Mouse (Mus musculus) right cerebral cortex, postnatal 10 days (tissue): ENCODE data around the gene Adh5.
"Not testable (repeated sequence)": the region's sequence is repeated elsewhere in the genome, so short reads cannot be mapped to it uniquely, and the experiment has no call there.

Experiments used
- DNase-seq, 2 experiments: peaks; one replicate each; pipeline ENCODE4 v3.0.0; 2021; ENCODE audit warnings: low spot score in 2 of 2

The Adh5 gene

GRCm38 (mm10) chr3:138460260-138460659 lies 17.4 kb downstream of the Adh5 start:
- DNase-seq = peak; percentile 53 to 56

GRCm38 (mm10) chr3:138461832-138462231 lies 18.9 kb downstream of the Adh5 start:
- no peak for DNase-seq

DNA sequence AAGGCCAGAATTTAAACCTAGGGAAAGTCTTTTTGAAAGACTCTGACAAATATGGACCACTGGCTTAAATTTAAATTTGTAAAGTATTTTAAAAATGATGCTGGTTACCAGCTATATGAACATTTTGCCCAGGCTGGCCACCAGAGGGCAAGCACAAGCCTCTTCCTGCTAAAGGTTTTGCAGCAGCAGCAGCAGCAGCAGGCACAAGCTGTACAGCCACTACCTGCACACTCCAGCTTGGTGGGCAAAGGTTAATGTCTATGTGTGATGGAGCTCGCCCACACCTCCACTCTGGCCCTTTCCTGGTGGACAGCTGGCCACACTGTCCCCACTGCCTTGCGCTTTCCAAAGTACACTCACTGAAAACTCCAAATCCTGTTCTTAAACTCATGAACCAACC lies 20.2 kb downstream of the Adh5 start:
- peak in 1 of 2 experiments; percentile 58 for DNase-seq

DNA sequence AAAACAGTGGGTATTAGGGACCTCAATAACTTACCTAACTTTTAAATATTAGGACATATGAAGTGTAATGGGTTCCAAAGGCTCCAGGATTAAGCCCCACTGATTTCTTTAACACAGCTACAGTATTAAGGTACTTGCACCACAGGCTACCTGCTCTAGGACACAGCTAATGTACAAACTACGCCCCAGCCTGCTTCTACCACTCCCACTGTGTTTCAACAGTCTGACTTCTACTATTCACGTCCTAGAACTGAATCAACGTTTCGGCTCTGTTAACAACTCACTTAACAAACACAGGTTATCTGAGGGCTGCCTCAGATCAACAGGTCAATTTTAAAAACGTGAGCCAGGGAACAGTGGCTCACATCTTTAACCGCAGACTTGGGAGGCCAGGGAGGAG lies 20.9 kb downstream of the Adh5 start:
- DNase-seq = no peak

DNA sequence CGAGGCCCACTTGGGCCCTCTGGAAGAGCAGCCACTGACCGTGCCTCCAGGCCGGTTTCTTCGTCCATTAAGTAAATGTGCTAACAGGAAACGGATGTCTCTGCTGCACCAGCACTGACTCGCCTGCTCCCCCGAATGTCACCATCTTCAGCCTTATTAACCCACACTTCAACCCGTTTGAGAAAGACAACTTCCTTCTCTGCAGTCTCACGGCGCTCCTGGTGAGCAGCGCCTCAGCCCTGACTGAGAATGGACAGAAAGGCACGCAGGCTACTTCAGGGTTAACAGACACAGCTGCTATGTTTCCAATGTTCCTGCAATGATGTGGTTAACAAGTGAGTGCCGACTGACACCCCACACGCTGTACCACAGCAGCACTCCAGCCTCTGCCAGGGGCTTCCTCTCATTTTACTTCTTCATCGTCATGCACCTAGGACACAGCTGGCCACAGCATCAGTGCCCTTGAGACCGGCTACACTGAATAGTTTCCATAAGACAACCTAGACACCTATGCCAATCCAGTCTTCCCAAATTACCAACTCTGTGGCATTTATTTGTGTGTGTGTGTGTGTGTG lies 21.8 kb downstream of the Adh5 start:
- DNase-seq = no peak

GRCm38 (mm10) chr3:138466656-138467055 lies 23.8 kb downstream of the Adh5 start:
- DNase-seq = not testable (repeated sequence)

DNA sequence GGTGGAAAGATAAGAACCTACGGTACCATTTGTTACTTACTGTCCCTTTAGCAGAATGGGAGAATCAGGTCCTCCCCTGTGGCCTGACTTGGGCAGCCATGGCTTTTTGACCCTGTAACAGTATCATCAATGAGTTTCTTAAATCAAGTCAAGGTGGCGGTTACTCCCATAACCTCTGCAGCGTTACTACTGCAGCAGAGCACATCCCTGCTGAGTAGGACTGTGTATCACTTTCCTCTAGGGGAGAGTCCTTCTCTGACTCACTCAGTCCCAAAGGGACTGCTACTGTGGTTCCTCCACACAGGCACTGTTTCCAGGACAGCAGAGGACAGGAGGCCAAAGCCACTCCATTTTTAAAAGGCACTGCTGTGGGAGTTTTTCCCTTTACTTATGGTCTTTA lies 28.2 kb downstream of the Adh5 start:
- no peak for DNase-seq

- DNase-seq = no peak
These were observed 36.6 kb downstream of the Adh5 start for GRCm38 (mm10) chr3:138479489-138479888.

DNA sequence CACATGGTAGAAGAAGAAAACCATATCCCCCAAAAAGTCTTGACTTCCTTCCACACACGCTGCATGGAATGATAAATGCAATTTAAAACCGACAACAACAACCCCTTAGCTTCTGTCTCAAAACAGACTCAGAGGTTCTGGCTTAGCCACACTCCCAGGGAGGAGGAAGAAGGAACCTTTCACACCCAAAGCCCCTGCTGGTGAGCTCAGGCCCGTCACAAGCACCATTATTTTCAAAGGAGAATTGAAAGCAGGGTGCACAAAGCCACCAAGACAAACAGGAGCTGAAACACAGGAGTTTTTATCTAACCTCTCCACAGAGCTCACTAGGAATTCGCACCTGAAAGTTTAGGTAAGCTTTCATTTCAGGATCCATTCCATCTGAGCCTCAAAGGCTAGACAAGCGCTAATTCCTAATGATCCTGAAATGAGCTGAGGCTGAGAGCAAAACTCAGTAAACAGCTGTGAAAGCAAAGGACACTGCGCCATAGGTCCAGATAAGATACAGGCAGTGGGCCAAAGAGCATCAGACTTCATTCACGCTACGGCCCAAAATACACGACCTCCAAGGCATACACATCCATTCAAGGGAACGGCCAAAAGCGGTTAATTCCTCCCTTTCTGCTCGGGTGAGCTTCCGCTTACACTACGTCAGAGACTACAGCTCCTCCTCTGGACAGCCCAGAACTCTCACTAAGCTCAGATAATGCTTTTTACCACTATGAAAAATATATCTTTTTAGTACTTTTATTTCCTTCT lies 38.8 kb downstream of the Adh5 start:
- no peak for DNase-seq

DNA sequence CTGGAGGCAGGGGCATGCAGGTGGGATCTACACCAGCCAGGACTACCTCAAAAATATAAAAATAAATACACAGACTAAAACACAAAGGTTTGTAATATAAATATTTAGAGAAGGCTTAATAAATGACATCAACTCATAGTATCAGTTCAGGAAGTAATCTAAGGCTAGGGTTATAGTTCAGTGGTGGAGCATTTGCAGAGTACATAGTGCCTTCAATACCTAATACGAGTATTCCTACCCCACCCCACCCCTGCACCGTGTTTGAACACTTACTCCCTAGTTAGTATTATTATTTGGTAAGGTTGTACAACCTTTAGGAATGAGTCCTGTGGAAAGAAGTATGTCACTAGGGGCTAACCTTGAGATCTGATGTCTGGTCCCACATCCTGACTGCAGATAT lies 40.3 kb downstream of the Adh5 start:
- no peak for DNase-seq

GRCm38 (mm10) chr3:138488584-138489326 lies 45.9 kb downstream of the Adh5 start:
- peak in 1 of 2 experiments; percentile 60 for DNase-seq

DNA sequence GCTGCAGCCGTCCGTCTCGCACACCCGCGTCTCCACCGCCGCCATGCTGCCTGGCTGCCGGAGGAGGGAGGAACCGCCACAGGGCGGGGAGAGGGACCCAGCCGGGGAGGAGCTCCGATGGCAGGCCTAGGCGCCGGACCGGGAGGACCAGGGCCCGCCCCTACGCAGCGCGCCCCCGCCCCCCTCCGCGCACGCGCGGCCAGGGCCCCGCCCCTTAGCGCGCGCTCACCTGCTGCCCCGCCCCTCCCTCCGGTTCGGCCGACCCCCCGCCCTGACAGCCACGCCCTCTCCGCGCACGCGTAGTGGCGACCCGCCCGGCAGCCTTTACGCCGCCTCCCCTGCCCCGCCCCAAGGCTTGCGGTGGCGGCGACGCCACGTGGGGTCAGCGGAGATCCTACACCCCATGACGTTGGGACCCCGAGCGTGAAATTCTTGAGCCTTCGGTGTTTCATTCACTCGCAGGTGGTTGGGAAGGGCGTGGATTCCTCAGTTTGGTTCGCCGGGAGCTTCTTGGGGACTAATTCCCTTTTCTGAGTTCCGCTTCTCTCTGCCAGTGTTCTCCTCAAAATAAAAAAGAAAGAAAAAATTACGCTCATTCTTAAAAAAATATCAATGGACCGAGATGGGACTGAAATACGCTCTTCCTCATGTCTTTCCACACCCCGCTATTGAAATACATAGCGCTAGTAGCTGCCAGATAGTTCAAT lies 46.6 kb downstream of the Adh5 start, which contains the start of gene Metap1:
Gene Metap1 (minus strand): TSS at position 189 of the 707 bp plus-strand sequence.
- DNase-seq = peak; percentile 95 to 96

- peak in 1 of 2 experiments; percentile 36 for DNase-seq
These were observed 47.1 kb downstream of the Adh5 start for GRCm38 (mm10) chr3:138490034-138490337.

DNA sequence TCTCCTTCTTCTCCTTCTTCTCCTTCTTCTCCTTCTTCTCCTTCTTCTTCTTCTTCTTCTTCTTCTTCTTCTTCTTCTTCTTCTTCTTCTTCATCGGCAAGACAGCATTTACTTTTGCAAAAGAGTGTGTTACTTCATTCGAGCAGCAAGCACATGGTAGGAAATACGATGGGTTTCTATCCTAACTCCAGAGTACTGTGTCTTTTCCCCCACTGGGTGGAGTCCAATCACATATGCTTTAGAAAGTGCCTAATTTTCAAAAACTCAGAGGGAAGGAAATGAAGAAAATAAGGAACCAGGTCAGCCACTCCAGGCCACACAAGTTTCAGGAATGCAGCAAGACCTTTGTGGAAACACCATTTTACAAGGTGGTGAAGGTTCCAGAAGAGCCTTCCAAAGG lies 50.8 kb downstream of the Adh5 start:
- no peak for DNase-seq

DNA sequence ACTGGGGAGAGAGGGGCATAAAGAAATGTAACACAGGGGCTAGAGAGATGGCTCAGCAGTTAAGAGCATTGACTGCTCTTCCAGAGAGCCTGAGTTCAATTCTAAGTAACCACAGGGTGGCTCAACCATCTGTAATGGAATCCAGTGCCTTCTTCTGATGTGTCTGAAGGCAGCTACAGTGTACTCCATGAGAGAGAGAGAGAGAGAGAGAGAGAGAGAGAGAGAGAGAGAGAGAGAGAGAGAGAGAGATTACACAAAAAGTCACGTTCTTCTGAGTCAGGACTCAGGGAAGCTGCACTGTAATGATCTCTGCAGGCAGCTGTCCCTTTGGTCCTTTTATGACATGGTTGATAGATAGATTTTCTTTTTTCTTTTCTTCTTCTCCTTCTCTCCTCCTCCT lies 51.7 kb downstream of the Adh5 start:
- DNase-seq = no peak

DNA sequence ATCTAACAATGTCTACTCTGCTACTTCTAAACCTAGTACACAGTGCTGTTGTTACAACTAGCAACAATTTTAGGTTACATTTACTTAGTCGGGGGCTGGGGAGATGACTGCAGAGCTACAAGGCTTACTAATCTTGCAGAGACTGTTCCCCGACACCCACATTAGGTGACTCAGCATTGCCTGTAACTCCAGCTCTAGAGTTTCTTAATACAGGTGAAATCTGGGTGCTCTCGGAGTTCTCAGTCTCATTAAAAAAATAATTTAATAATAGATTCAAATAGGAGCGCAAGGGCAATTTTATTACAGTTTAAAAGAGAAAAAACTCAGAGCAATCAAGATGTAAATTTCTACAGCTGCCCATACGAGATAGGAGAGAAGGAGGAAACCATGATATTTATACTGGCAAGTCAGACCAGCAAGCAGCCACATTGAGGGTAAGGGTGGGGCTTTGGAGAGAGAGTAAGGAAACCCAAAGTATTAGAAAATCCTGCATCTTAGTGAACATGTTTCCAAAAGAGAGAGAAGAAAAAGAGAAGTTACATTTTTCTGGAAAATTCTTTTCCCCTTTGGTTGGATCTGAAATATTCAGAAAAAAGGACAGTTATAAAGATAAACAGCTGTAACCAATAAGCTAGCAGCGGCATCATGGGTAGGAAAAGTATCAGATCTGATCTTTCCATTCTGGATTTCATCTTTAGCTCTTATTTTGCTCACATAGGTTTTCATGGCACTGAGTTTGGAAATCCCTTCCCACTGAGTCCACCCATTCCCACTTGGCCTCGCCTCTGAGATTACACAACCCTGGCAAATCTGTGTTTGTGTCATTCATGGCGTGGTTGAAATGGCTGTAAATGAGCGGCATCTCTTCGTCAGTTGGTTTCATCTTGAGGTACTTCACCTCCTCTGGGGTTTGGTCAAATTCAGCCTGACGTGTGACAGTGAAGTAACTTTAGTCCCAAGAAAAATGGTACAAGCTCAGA lies 52.6 kb downstream of the Adh5 start:
- DNase-seq = no peak

DNA sequence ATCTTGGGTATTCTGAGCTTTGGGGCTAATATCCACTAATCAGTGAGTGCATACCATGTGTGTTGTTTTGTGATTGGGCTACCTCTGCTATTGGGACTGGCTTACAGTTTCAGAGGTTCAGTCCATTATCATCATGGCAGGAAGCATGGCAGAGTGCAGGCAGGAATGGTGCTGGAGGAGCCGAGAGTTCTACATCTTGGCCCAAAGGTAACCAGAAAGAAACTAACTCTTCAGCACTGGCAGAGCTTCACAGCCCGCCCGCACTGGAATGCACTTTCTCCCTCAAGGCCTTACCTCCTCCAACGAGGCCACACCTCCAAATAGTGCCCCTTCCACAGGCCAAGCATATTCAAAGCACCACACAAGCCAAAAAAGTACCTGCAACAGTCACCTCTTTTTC lies 55.8 kb downstream of the Adh5 start:
- no peak for DNase-seq

DNA sequence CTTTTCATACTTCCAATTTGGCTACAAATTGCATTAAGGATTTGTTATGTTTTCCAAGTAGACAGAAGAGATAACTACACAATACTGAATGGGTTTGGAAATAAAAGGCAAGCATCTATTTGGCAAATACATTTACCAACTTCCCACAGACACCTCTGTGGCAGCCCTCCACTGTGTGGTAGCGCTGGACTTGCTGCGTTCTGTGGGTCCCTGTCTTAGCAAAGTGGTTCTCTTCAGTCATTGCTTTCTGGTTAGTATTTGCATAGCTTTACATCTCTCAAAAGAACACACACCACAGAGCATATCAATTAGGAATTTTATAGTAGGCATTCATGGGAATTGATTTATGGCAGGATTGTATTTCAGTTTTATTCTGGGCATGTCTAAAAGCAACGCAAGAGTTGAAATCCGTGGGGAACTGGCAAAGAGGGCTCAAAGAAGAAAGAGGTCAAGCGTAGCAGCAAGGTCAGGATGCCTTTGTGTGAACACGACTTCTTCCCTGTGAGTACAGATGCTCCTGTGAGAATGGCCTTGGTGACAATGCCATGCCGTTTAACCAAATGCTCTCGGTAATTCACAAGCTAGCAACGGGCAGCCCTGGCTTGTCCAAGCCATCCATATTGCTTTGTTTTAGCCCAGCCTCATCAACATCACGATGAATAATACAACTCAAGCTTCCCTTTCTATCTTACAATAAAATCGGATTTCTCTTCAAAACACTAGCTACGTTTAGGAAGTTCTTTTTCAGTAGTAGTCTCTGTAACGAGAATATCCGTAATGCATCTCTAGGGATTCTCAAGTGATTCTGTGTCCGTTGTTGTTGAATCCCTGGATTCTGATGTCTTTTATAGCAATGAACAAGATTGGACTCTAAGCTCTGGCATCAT lies 57.2 kb downstream of the Adh5 start:
- no peak for DNase-seq

- DNase-seq = no peak
These were observed 60.9 kb downstream of the Adh5 start for GRCm38 (mm10) chr3:138503754-138504153.
